Mouse (Mus musculus): ENCODE results near the gene Padi2.

Padi2 gene

GRCm38 (mm10) chr4:140881026-140881670, 25.0 kb upstream of the Padi2 start:
- no peak for DNase-seq (ENCODE audit: low read depth, low spot score)

DNA sequence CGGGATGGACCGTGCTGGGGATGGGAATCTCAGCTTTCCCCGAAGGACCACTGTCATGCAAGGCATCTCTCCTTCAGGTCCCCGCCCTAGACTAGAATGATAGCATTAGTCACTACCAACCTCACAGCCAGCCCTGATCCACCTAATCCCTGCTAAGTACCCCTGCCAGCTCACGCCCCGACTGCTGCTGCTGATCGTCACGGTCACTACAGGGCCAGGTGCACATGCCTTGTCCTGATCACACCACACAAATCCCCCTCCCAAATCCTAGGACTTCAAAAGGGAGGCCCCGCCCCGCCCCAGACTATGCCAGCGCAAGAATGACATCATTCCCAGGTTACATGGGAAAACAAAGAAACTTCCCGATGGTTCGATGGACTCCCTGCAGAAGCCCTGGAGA, 24.4 kb upstream of the Padi2 start:
- no peak for DNase-seq (ENCODE audit: low read depth, low spot score)

DNA sequence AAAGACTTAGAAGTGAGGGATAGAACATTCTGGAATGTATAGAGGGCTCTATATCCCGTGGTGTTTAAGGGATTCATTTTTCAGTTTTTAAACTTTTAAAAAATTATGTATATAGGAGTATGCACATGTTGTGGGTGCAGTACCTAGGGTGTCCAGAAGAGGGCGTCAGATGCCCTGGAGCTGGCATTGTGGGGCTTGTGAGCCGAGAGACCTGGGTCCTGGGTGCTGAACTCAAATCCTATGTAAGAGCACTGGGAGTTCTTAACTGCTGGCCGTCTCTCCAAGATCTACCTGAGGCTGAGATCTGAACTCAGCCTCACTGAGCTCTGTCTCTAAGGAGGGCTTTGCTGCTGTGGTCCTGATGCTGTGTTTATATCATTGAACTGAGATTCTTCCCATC, 23.8 kb upstream of the Padi2 start:
- DNase-seq (ENCODE audit: low read depth, low spot score): no peak

GRCm38 (mm10) chr4:140882981-140883380, 23.2 kb upstream of the Padi2 start:
- no peak for DNase-seq (ENCODE audit: low read depth, low spot score)

- no peak for DNase-seq (ENCODE audit: low read depth, low spot score)
Measured at GRCm38 (mm10) chr4:140883852-140884251, 22.3 kb upstream of the Padi2 start.

DNA sequence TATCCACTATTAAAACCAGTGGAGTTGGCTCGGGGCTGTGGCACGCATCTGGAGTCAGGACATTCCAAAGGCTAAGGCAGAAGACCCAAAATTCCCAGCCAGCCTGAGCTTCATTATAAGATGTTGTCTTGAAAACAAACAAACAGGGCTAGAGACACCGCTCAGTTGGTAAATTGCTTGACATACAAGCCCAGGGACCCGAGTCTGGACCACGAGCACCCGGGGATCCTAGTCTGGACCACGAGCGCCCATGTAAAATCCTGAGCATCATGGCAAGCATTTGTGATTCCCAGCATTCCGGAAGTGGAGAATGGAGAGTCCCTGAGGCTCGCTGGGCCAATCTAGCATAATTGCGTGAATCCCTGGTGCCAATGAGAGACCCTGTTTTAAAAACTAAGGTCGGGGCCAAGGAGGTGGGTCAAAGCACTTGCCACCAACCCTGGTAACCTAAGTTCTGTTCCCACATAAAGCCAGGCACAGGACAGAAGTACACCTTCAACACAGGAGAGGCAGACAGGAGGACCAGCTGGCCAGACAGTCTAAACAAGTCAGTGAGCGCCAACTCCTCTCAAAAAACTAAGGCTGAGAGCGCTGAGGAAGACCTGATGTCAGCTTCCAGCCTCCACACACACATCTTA, 14.5 kb upstream of the Padi2 start:
- no peak for DNase-seq (ENCODE audit: low read depth, low spot score)

DNA sequence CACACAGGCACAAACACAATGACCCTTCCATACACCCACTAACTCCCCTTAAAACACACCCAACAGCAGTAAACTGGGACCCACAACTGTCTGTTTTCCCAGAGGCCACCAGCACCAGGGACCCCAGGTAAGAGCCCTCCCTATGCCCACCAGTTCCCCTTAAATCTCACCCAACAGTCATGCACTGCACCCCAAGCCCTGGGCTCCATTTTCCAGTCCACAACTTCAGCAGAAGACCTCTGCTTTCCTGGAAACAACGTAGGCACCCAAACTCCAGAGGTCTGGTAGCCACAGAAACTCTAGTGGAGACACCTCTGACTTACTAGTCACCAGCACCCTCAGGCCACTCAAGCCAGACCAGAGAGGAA, 14.0 kb upstream of the Padi2 start:
- no peak for DNase-seq (ENCODE audit: low read depth, low spot score)

DNA sequence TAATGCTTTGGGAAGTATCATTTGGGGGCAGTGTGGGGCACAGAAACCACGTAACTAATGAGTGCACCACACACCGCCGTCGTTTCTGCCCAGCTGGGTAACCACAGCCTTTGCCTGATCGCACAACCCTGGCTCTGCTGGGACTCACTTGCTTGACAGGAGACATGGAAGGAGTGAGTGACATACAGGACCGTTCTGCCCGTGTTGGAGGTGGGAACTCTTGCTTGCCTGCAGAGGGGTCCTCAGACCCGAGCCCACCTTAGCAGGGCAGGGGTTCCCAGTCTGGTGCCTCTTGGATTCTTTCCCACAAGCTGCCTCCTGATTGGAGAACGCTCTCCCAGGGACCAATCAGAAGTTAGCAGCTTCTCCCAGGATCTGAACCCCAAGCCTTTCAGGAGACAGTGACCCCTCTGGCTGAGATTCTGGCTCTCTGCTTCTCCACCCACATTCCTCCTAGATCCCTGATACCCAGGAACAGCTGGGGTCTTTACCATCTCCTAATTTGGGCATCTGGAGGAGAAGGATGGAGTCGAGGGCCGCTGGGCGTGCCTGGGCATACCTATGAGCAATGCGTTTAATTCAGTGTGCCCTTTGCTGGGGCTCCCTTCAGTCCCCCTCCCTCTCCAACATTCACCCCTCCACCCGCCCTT, 1.2 kb upstream of the Padi2 start:
- peak; percentile 36 for DNase-seq (ENCODE audit: low read depth, low spot score)

DNA sequence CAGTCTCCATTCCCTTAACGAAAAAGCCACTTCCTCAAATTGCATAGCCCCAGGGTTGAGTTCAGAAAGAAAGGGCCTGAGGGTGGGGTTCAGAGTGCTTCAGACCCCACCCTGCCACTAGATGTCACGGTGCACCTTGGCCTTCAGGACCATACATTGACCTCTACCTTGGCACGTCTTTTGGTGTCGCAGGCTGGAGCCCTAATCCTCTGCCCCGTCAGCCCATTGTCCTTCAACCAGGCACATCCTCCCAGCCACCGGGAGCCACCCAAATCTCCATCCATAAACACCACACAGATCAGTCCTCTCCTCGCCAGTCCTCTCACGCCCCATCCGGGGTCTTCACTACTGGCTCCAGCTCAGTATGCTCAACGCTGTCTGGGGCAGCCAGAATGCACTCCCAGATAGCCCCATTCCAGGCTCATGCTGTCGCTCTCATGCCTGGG, 695 bp upstream of the Padi2 start:
- DNase-seq (ENCODE audit: low read depth, low spot score): peak; percentile 88

DNA sequence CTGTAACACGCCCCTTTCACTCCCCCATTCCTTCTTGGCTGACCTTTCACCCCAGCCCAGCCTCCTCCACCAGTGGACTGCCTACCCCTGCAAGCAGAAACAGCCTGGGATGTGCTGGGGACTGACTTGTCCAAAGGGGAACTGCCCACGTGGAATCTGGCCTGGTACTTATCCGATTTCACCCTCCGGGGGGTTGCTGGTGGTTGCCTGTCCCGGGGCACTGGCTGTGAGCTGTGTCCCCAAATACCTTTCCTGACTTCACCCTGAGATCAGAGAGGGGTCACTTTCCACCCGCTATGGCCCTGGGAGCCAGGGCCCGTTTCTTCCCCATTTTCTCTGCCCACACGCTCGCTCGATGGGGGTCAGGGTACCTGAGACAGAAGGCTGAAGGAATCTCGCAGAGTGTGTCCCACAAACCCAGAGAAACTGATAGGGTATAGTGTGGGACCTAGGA, 710 bp downstream of the Padi2 start:
- DNase-seq (ENCODE audit: low read depth, low spot score): no peak

DNA sequence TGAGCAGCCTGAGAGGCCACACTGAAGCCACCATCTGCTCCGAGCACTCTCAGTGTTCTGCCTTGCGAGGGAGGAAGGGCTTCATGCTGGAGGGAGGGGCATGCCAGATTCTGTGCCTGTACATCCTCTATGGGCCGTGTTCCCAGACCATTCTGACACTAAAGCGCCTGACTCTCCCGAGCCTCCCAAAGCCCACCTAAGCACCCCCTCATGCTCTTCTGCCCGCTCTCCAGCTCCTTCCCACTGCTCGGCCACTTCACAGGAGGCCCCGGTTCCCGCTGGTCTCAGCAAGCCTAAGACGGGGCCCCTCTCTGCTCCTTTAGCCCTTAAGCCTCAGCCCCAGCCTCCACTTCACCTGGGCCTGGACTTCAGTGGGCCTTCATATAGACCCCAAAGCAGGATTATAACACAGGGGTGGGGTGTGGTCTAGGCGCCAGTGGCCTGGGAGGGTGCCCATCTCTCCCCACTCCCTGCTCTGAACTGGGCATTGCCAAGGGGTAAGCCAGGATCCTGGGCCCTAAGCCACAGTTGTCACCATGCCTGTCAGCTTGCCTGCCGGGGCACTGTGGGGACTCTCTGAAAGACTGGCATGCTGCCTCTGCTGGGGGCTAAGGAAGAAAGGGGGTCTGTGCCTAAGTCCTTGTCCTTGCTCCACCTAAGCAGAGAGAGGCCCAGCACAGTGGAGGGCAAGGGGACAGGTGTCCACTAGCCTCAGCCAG, 1.3 kb downstream of the Padi2 start:
- DNase-seq (ENCODE audit: low read depth, low spot score): no peak

DNA sequence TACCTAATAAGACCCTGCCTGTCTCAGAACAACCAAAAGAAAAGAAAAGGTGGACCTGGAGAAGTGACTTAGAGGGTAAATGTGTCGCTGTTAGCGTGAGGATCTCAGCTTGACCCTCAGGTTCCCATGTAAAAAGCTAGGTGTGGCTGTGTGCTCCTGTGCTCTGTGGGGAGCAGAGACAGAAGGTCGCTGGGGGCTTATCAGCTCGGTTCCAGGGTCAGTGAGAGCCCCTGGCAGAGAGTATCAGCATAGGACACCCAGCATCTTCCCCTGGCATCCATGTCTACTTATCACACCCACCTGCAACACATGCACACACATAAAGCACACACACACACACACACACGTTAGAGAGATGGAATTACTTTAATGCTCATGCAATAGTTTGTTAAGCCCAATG, 2.5 kb downstream of the Padi2 start:
- no peak for DNase-seq (ENCODE audit: low read depth, low spot score)

GRCm38 (mm10) chr4:140909536-140909935, 3.4 kb downstream of the Padi2 start:
- no peak for DNase-seq (ENCODE audit: low read depth, low spot score)

GRCm38 (mm10) chr4:140910661-140911310, 4.6 kb downstream of the Padi2 start:
- peak; percentile 27 for DNase-seq (ENCODE audit: low read depth, low spot score)

DNA sequence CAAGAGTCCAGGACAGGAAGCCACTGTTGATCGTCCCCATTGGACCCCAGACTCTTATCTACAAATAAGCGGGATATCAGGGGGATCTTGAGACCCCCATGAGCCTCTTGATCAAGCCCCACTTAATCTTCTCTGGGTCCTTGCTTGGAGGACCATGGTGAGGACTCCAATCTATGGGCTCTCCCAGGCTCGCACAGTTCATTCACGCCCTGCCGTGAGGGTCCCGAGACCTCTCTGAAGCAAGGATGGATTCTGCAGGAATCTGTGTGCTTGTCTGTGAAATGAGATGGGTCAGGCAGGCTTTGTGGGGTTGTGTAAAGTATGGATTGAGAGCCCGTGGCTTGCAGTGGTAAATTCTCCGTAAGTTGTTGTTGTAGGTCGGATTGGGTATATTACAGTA, 5.3 kb downstream of the Padi2 start:
- DNase-seq (ENCODE audit: low read depth, low spot score): no peak

GRCm38 (mm10) chr4:140912271-140912833, 6.2 kb downstream of the Padi2 start:
- DNase-seq (ENCODE audit: low read depth, low spot score): no peak

GRCm38 (mm10) chr4:140913565-140913964, 7.4 kb downstream of the Padi2 start:
- no peak for DNase-seq (ENCODE audit: low read depth, low spot score)

DNA sequence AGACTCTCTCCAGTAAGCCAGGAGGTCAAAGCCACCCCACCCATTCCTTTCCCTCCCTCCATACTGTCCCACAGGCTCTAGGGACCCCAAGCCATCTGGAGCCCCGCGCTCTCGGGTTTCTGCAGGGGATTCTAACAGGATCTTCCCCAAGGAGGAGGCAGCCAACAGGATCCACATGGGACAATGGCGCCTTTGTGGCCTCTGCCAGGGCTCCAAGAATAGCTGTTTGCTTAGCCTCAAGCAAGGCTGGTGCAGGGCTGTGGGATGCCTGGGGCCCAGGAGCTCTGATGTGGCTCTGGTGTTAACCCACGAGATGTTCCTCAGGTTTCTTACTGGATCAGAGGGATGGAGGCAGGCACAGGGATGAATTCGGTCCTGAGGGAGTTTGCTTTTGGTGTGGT, 8.6 kb downstream of the Padi2 start:
- no peak for DNase-seq (ENCODE audit: low read depth, low spot score)

- DNase-seq (ENCODE audit: low read depth, low spot score): no peak
Measured at GRCm38 (mm10) chr4:140915235-140915634, 9.1 kb downstream of the Padi2 start.

DNA sequence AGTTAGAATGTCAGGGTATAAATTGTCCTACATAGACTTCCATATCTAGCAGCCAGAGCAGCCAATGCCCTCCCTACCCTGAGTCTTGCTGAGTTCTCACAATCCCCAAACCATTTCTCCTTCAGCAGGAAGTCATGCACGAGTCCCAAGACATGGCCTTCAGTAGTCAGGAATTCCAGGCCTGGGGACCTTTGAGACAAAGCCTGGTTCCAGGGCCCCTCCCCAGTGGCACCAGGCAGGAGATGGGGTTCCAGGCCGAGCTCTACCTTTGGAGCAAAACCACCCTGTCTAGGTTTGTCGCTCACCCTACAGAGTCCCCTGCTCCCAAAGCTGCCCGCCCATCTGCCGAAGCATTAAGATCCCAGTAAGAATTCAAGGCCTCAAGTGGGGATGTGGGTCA, 10.2 kb downstream of the Padi2 start:
- DNase-seq (ENCODE audit: low read depth, low spot score): no peak

DNA sequence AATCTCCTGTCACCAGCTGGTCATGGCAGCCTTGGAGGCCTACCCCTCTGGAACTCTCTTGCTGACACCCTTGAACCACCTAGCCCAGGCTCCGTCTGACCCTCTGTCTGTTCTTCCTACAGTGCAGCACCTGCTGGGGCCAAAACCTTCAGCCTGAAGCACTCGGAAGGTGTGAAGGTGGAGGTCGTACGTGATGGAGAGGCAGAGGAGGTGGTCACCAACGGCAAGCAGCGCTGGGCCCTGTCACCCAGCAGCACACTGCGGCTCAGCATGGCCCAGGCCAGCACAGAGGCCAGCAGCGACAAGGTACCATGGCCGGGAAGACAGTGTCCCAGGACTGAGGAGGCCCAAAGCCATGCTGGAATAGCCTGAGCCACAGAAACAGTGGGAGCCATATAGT, 11.3 kb downstream of the Padi2 start:
- no peak for DNase-seq (ENCODE audit: low read depth, low spot score)
